Mouse (Mus musculus): ENCODE results near the gene Ccdc182.

- no peak for TF ChIP-seq CTCF (IDR thresholded peaks at IDR 0.05; ENCODE audit: control insufficient read depth, insufficient read depth, low read length)
- no peak for TF ChIP-seq POLR2A (IDR thresholded peaks at IDR 0.05; ENCODE audit: borderline replicate concordance, control insufficient read depth, low read depth, low read length)
These were observed 2.2 kb upstream of the Ccdc182 start for GRCm38 (mm10) chr11:88291688-88292087.
